Mouse (Mus musculus) spleen, adult 2 months (tissue): ENCODE measurements around the gene Taf1d. TPM values are rescaled to one million over a fixed set of nuclear protein-coding genes. Genes with fewer than 3 reads are reported as not detected.
A peak's percentile ranks its signal among the peaks of the same experiment; 100 is the strongest.

Source experiments
- DNase-seq, 2 experiments: peaks; one replicate each; pipeline versions ENCODE4 v3.0.0 to v3.0.0-alpha.2; 2012 to 2021; ENCODE audit warnings: low spot score in 2 of 2, low read depth in 1 of 2
- H3K27ac ChIP-seq: fragments of 200-500 bp; 2 replicates; pipeline ENCODE4 v1.5.1; 2012; ENCODE audit warnings: low read length, inconsistent platforms; ENCODE audit not compliant: insufficient read depth
- H3K27me3 ChIP-seq: fragments of 200-500 bp; 2 replicates; pipeline ENCODE4 v1.6.1; 2012; ENCODE audit warnings: mild to moderate bottlenecking, moderate library complexity, low read length, inconsistent platforms; ENCODE audit not compliant: control insufficient read depth, insufficient read depth
- H3K36me3 ChIP-seq: fragments of 200-500 bp; 2 replicates; pipeline ENCODE4 v1.6.1; 2012; ENCODE audit warnings: mild to moderate bottlenecking, low read length, inconsistent platforms; ENCODE audit not compliant: control insufficient read depth, insufficient read depth
- H3K4me1 ChIP-seq: fragments of 200-500 bp; 2 replicates; pipeline ENCODE4 v1.6.1; 2011; ENCODE audit warnings: inconsistent platforms; ENCODE audit not compliant: control insufficient read depth, insufficient read depth, insufficient read length
- H3K4me3 ChIP-seq: fragments of 200-500 bp; 2 replicates; pipeline ENCODE4 v1.5.1; 2011; ENCODE audit warnings: mild to moderate bottlenecking, inconsistent platforms; ENCODE audit not compliant: insufficient read depth, insufficient read length; ENCODE audit errors: extremely low read depth
- CTCF ChIP-seq: fragments of 200-500 bp; IDR thresholded peaks from 2 replicates; pipeline ENCODE4 v1.5.1; 2011; ENCODE audit warnings: mild to moderate bottlenecking, inconsistent platforms; ENCODE audit not compliant: insufficient read depth, insufficient read length, insufficient replicate concordance; ENCODE audit errors: extremely low read depth
- POLR2A ChIP-seq: fragments of 200-500 bp; IDR thresholded peaks from 2 replicates; pipeline ENCODE4 v1.6.1; 2011; ENCODE audit warnings: low read depth, low read length, inconsistent platforms
- WGBS: fragments of 180-500 bp; shearing (Covaris S2); methylation state at CpG from one replicate; pipeline ENCODE4 v1.1.7; 2018; 5-methylcytosine and 5-hydroxymethylcytosine counted together
- polyA plus RNA-seq: library from polyadenylated mRNA; depleted of rRNA; stranded (reverse); fragments of >200 nt; gene quantifications from 2 replicates; pipeline ENCODE4 v1.2.3, GENCODE M21; 2012

Taf1d gene
- polyA plus RNA-seq, 1 experiment: 12.4 TPM

DNA sequence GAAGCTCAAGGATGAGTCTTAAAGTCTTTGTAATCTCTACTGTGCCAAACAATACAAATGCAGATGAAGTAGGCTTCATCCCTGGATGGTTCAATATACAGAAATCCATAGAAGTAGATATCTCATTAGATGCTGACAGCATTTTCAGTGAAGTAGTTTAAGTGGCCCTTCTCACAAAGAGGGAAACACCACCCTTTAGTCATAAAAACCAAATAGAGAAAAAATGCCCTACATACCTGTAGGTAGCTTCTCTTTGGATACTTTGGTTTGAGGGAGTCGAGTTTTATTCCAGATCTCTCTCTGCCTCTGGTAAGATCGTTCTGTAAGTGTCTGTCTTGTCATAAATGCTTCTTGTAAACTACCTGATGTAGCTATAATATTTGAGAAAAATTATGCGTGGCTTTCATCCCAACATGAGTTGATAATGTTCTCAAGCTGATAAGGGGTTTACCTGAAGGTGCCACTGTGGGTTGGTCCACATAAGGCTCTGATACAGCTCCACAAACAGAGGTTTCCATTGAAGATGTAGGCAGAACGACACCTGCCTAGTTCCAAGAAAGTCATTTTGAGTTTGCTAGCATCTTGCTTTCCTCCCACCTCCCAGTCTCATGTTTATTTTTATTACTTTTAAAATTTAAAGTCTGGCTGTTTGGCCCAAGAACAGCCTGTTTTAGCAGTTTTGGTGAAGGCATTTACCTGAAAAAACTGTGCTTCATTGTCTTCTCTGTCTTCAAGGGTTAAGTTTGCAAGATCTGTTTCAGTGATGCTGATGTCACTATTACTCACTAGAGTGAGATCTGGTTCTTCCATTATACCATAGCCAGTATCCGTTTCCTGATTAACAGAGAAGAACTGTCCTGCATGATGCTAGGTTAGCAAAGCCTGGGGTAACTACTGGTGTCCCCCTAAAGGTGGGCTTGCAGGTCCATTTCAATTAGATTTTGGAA lies 11.5 kb downstream of the Taf1d start:
- DNase-seq: no peak
- WGBS: 80% methylated on average over 5 of the region's 5 CpGs
- Histone ChIP-seq H3K4me1 (no peaks in the 10 kb centered on the region), H3K36me3 (peaks cover 29% of the 10 kb centered on the region), H3K4me3 (no peak overlapping the region), H3K27ac (no peak overlapping the region), H3K27me3 (no peaks in the 10 kb centered on the region)
- TF ChIP-seq CTCF (no peak), POLR2A (no peak)

DNA sequence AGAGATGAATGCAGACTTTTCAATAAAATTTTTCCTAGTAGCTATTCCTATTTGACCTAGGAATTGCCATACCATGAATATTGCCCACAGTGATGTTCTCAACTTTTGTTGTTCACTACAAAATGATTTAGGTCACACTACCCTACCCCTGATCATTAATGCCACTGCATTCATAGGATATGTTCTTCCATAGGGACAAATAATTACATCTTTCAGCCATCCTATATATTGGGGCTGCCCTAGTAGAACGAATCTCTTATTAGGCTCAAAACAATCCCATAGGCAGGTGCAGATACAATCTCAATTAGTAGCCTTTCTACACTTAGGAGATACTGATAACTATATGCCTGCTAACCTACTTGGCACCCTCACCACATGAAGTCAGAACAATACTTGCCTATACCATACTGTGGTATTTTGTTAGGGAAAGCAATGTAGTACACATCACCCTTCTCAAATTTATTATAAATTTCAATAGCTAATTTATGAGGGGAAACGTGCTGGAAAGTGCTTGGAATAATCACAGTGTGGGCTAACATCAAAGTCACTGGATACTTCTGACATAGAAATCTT lies 12.2 kb downstream of the Taf1d start:
- H3K4me1 ChIP-seq: no peaks in the 10 kb centered on the region
- no peak for TF ChIP-seq POLR2A
- H3K36me3 ChIP-seq: peaks cover 28% of the 10 kb centered on the region
- 79% methylated on average over 2 of the region's 2 CpGs for WGBS
- no peak for DNase-seq
- no peak overlapping the region for H3K27ac ChIP-seq
- no peaks in the 10 kb centered on the region for H3K27me3 ChIP-seq
- H3K4me3 ChIP-seq: no peak overlapping the region

DNA sequence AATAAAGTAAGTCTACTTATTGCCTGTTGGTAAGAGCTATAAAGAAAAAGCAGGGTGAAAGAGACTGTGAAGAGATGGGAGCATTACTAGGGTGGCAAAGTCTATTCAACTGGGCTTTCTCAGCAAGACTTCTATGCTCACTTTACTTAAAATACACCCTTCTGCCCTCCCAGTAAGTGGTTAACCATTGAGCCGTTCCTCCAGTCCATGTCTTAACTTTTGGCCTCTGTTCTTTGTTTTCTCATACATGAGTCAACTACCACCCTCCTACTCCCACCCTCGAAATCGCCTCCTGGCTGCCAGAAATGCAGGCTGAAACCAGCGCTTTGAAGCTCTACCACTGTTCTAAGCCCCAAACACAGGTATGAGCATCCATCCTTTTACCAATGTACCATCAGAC lies 31.8 kb downstream of the Taf1d start:
- TF ChIP-seq CTCF (no peak), POLR2A (no peak)
- H3K36me3 ChIP-seq: peaks cover 45% of the 10 kb centered on the region
- 94% methylated on average over 4 of the region's 4 CpGs for WGBS
- no peak overlapping the region for H3K27ac ChIP-seq
- no peak overlapping the region for H3K4me3 ChIP-seq
- DNase-seq: no peak
- H3K4me1 ChIP-seq: no peaks in the 10 kb centered on the region
- no peaks in the 10 kb centered on the region for H3K27me3 ChIP-seq

DNA sequence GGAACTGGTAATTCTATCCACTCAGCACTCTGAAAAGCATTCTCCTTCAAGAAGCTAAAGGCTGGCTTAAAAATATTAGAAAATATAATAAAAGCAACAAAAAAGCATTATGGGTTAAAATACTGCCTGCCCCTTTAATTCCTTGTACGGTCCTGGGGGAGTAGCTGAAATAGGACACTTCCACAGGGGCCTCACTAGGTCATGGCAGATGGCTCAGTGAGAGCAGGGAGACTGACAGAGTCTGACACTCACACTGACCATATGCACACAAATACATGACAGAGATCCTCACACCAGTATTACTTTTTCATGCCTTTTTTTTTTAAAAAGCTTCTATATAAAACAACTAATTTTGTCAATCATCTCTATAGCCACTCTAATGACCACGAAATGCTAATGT lies 43.9 kb downstream of the Taf1d start:
- Histone ChIP-seq H3K27me3 (no peaks in the 10 kb centered on the region), H3K4me1 (no peaks in the 10 kb centered on the region), H3K36me3 (peaks cover 20% of the 10 kb centered on the region), H3K4me3 (no peak overlapping the region), H3K27ac (no peak overlapping the region)
- TF ChIP-seq CTCF: no peak
- 89% methylated on average over 2 of the region's 2 CpGs for WGBS
- no peak for DNase-seq

DNA sequence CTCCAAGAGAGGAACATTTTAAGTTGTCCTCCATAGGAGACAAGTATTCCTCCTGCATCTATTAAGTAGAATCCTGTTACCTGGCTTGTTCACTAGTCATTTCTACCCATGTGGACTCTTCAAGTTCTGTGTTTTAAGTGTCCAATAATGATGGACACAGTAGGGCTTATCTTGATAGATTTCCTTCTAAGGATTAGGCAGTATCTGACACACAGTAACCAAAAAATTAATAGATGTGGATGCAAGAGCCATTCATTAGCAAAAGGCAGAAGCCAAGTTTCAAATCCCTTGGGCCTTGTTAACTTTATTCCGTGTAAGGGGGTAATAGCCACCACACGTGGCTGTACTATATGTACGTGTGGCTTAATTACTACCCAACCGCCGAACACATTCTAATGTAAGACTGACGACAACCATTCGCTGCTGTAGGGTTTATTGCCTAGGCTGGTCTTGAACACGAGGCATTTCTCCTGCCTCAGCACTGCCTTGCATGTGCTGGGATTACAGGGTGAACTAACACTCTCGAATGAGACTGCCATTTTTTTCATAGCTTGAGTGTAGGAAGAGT lies 51.0 kb downstream of the Taf1d start:
- Histone ChIP-seq H3K27ac (peak overlapping the region; percentile 78), H3K4me1 (no peaks in the 10 kb centered on the region; the same call in 1 of the 2 replicates), H3K4me3 (peak overlapping the region; percentile 85), H3K27me3 (no peaks in the 10 kb centered on the region), H3K36me3 (peaks cover 2% of the 10 kb centered on the region)
- DNase-seq: no peak
- no peak for TF ChIP-seq POLR2A
- no peak for TF ChIP-seq CTCF
- under 1% methylated on average over 9 of the region's 9 CpGs for WGBS

DNA sequence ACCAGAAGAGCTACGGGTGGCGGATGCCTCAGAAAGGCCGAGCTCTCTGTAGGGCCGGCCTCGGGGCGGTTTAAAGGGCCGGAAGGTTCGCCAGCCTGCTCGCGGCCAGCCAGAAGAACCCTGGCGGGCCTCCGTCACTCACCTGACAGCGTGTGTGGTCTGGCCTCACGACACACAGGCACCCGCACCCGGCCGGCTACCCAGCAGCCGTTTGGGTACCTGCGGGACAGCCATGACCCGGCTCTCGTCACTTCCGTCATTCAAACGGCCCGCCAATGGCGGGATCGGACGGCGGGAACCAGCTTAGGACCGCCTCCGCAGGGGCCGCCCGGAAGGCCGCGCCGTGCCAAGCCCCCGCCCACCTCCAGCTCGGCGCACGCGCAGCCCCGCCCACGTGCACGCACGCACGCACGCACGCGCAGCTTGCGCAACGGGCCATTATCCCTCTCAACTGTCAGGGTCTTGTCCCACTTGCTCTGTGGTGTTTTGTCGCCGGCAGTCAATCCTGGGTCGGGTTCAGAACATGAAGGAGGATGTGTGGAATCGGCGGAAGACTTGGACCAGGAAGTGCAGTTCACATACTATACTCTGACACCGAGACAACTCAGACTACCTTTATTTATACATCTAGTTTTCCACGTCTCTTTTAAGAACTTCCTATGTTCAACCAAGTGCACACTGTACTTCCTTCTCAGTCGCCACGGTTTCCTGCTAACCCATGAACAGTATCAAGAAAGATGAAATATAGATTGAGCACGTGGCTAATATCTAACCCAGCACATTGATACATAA lies 51.7 kb downstream of the Taf1d start, which contains the start of gene Cep295:
Gene Cep295, minus strand, starts transcription at position 305 of the 792 bp plus-strand sequence.
- Histone ChIP-seq H3K27ac (peak within 1 kb of the TSS; percentile 85), H3K36me3 (peaks cover 2% of the 10 kb centered on the region), H3K27me3 (no peaks in the 10 kb centered on the region), H3K4me3 (peak within 1 kb of the TSS; percentile 85), H3K4me1 (no peaks in the 10 kb centered on the region; the same call in 1 of the 2 replicates)
- peak; percentile 88 to 96 for DNase-seq
- under 1% methylated on average over 60 of the region's 60 CpGs for WGBS
- peak; percentile 73 for TF ChIP-seq POLR2A
- no peak for TF ChIP-seq CTCF
